Mouse (Mus musculus) lung, postnatal 0 days (tissue): ENCODE results near the gene Ptgis.

Source experiments
- CTCF ChIP-seq: IDR thresholded peaks from 2 replicates; pipeline ENCODE4 v1.5.1; 2016; ENCODE audit warnings: antibody characterized with exemption, mild to moderate bottlenecking
- EP300 ChIP-seq: IDR thresholded peaks from 2 replicates; pipeline ENCODE4 v1.6.1; 2016; ENCODE audit warnings: antibody characterized with exemption, mild to moderate bottlenecking, control low read depth

DNA sequence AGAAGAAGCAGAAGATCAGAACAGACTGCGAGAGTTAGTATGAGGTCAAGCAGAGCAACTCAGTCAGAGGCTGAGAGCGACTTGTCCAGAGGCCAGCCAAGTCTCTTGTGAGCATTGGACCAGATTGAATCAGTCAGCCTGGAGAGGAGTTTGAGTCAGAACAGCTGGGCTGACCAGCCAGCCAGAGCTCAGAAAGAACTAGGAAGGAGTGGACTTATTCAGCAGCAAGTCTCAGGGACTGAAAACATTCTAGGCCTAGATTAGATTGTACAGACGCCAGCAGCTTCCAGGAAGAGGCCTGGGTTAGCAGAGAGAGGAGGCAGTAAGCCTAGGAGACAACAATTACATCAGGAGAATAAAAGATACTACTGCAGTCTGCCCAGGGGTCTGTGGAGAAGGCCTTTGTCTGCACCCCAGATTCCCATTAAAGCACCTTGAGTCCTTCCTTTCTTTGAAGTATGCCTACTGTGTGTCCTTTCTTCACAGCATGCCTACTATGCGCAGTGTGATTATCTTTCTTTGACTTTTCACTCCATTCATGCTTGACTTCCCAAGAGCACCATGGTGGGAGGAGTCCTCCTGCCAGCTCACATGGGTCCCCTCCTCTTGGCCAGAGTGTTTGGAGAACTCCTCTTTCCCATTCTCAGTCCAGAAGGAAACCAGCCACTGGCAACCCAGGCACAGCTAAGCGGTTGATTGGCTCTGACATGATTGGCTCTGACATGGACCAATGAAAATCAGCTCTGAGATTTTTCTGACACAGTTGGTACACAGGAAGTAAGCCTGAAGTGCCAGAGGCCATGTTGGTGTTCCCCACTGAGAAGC lies 67.1 kb downstream of the Ptgis start:
- no peak for TF ChIP-seq CTCF
- TF ChIP-seq EP300: no peak
